Mouse (Mus musculus) hindbrain, embryonic 11.5 days (tissue): ENCODE results near the gene Kif1c. TPM values are rescaled to one million over a fixed set of nuclear protein-coding genes. Genes with fewer than 3 reads are reported as not detected.
A peak's percentile ranks its signal among the peaks of the same experiment; 100 is the strongest.

Experiments
- ATAC-seq: fragments of 200-750 bp; cut with Nextera tagmentation; 2 replicates; pipeline ENCODE4 v1.8.0; 2017; ENCODE audit warnings: mild to moderate bottlenecking, moderate TSS enrichment, moderate library complexity; ENCODE audit not compliant: low FRiP score
- DNase-seq: peaks from one replicate; pipeline ENCODE4 v3.0.0-alpha.2; 2015; ENCODE audit warnings: low spot score
- H3K27ac ChIP-seq: fragments of 300-500 bp; sonication (generic); 2 replicates; pipeline ENCODE4 v1.5.1; 2014; ENCODE audit warnings: mild to moderate bottlenecking, low read depth, low read length
- H3K27me3 ChIP-seq: fragments of 300-500 bp; sonication (generic); 2 replicates; pipeline ENCODE4 v1.6.1; 2014; ENCODE audit warnings: mild to moderate bottlenecking, low read length, moderate library complexity, mixed read lengths; ENCODE audit not compliant: control insufficient read depth, insufficient read depth
- H3K36me3 ChIP-seq: fragments of 300-500 bp; sonication (generic); 2 replicates; pipeline ENCODE4 v1.6.1; 2014; ENCODE audit warnings: mild to moderate bottlenecking, low read length, moderate library complexity, mixed read lengths; ENCODE audit not compliant: control insufficient read depth, insufficient read depth
- H3K4me1 ChIP-seq: fragments of 300-500 bp; sonication (generic); replicated peaks from 2 replicates; pipeline ENCODE4 v1.6.1; 2014; ENCODE audit warnings: low read length, mixed read lengths; ENCODE audit not compliant: control insufficient read depth, insufficient read depth
- H3K4me2 ChIP-seq: fragments of 300-500 bp; sonication (generic); replicated peaks from 2 replicates; pipeline ENCODE4 v1.6.1; 2014; ENCODE audit warnings: mild to moderate bottlenecking, low read depth, low read length
- H3K4me3 ChIP-seq: fragments of 300-500 bp; sonication (generic); 2 replicates; pipeline ENCODE4 v1.5.1; 2014; ENCODE audit warnings: low read depth, low read length
- H3K9ac ChIP-seq: fragments of 300-500 bp; sonication (generic); 2 replicates; pipeline ENCODE4 v1.6.1; 2014; ENCODE audit warnings: low read depth, low read length
- H3K9me3 ChIP-seq: fragments of 300-500 bp; sonication (generic); 2 replicates; pipeline ENCODE4 v1.6.1; 2016; ENCODE audit warnings: low read length; ENCODE audit not compliant: control insufficient read depth
- WGBS: fragments of 180-500 bp; shearing (Covaris S2); extraction: QIAGEN DNeasy Blood & Tissue Kit; methylation state at CpG from one replicate; pipeline ENCODE4 v1.1.7; 2014; 5-methylcytosine and 5-hydroxymethylcytosine counted together
- polyA plus RNA-seq: library from polyadenylated mRNA; unstranded; fragments of >200 nt; fragmentation: Nextera tagmentation; extraction: Ambion mirVana; gene quantifications from 2 replicates; pipeline ENCODE4 v1.2.1, GENCODE M21; 2014

Gene Kif1c
- polyA plus RNA-seq, 1 experiment from 2014 or later = 5.9 TPM

DNA sequence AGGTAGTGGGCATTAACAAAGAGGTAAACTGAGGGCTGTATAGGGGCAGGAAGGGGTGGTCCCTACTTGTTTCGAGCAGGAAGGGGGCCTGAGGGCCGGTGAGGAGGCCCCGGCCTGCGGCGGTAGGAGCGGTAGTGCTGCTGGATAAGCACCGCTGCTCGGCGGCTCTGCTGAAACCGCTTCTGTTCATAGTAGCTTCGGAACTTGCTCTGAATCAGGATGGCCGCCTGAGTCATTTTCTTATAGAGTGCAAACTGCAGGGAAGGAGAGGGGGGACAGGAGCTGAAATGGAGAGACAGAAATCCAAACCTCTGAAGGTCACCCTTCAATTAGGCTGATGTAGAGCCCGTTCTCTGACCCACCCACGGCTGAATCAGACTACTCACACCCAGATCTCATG is 29.9 kb upstream of the Kif1c start:
- Histone ChIP-seq H3K4me3 (peak overlapping the region; percentile 40), H3K9me3 (no peaks in the 10 kb centered on the region), H3K4me1 (peaks cover 5% of the 10 kb centered on the region; the same call in 1 of the 2 replicates), H3K27ac (peak overlapping the region; percentile 75), H3K27me3 (no peaks in the 10 kb centered on the region), H3K9ac (peak overlapping the region; percentile 55), H3K4me2 (peak overlapping the region; percentile 48), H3K36me3 (no peaks in the 10 kb centered on the region)
- 33% methylated on average over 14 of the region's 14 CpGs for WGBS
- no peak for DNase-seq
- ATAC-seq = no peak

- Histone ChIP-seq H3K4me2 (no peak overlapping the region), H3K9ac (no peak overlapping the region; the same call in 1 of the 2 replicates), H3K4me1 (peaks cover 5% of the 10 kb centered on the region; the same call in 1 of the 2 replicates), H3K27ac (no peak overlapping the region), H3K4me3 (no peak overlapping the region), H3K9me3 (no peaks in the 10 kb centered on the region), H3K27me3 (no peaks in the 10 kb centered on the region), H3K36me3 (no peaks in the 10 kb centered on the region)
- WGBS = 83% methylated on average over 16 of the region's 16 CpGs
- ATAC-seq = no peak
- DNase-seq = no peak
Measured at GRCm38 (mm10) chr11:70671333-70672047, 28.9 kb upstream of the Kif1c start.

DNA sequence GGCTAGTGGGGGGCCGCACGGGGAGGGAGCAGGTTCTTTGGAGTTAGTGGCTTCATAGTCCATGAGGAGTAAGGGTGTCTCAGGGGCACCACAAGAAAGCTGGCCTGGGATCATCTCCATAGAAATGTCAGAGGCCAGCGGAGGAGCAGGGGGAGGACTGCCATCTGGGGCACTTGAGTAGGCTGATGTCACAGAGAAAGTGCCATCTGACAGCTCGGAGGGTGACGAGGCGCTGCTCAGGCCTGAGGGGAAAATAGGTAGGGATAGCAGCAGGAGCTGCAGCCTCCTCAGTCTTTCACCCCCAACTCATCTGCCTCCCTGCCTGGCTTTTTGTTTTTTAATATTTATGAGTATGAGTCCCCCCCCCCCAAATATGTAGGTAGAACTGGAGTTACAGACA is 26.3 kb upstream of the Kif1c start:
- no peak overlapping the region for H3K4me3 ChIP-seq
- no peaks in the 10 kb centered on the region for H3K36me3 ChIP-seq
- no peaks in the 10 kb centered on the region for H3K27me3 ChIP-seq
- ATAC-seq = no peak
- H3K27ac ChIP-seq = no peak overlapping the region
- H3K9ac ChIP-seq = no peak overlapping the region
- no peaks in the 10 kb centered on the region for H3K9me3 ChIP-seq
- WGBS = 54% methylated on average over 6 of the region's 6 CpGs
- H3K4me2 ChIP-seq = no peak overlapping the region
- no peak for DNase-seq
- peaks cover 5% of the 10 kb centered on the region; the same call in 1 of the 2 replicates for H3K4me1 ChIP-seq

DNA sequence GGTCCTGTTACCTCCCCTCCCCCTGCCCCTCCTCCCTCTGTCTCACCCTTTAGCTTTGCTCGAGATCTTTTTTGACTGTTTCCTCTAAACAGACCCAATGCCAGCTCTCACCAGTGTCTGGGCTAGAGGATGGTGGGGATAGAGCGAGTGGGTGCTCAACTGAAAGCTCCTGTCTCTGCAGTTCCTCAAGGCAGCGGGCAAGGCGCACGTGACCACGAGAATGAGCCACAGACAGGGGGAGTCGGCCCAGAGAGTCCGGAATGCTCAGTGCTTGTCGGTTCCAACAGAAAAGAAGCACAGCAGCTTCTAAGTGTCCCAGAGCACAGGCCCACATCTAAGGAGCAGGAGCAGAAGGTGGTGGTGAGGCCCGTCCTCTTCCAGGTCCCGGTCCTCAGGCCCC is 25.8 kb upstream of the Kif1c start:
- DNase-seq = no peak
- H3K4me1 ChIP-seq = peaks cover 5% of the 10 kb centered on the region; the same call in 1 of the 2 replicates
- H3K9ac ChIP-seq = no peak overlapping the region
- H3K4me2 ChIP-seq = no peak overlapping the region
- no peaks in the 10 kb centered on the region for H3K27me3 ChIP-seq
- no peaks in the 10 kb centered on the region for H3K36me3 ChIP-seq
- H3K27ac ChIP-seq = no peak overlapping the region
- H3K9me3 ChIP-seq = no peaks in the 10 kb centered on the region
- no peak overlapping the region for H3K4me3 ChIP-seq
- 68% methylated on average over 11 of the region's 11 CpGs for WGBS
- ATAC-seq = no peak

- Histone ChIP-seq H3K9ac (no peak overlapping the region), H3K27me3 (no peaks in the 10 kb centered on the region), H3K4me2 (no peak overlapping the region), H3K36me3 (no peaks in the 10 kb centered on the region), H3K4me1 (peaks cover 5% of the 10 kb centered on the region; the same call in 1 of the 2 replicates), H3K9me3 (no peaks in the 10 kb centered on the region), H3K27ac (no peak overlapping the region), H3K4me3 (no peak overlapping the region)
- no peak for DNase-seq
- WGBS = 77% methylated on average over 9 of the region's 9 CpGs
- ATAC-seq = no peak
Measured at GRCm38 (mm10) chr11:70678092-70678491, 22.3 kb upstream of the Kif1c start.

DNA sequence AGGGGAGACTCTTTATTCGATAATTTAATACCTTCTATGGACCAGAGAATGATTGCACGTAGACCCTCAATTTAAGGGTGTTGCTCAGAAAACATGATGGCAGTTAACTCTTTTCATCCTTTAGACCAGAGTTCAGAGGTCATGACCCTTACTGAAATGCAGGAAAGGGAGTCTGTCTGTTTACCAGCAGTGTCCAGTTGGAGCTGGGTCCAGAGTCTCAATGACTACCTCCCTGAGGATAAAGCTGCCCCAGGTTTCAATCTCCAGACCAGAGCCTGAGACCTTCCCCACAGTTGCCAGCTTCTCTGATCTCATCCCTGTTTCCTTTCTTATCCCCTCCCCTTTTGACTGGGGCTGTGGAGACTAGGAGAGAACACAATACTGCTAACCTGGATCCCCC is 21.8 kb upstream of the Kif1c start:
- no peaks in the 10 kb centered on the region for H3K27me3 ChIP-seq
- ATAC-seq (no peak), DNase-seq (no peak)
- no peaks in the 10 kb centered on the region for H3K36me3 ChIP-seq
- no peaks in the 10 kb centered on the region for H3K9me3 ChIP-seq
- H3K4me3 ChIP-seq = no peak overlapping the region
- WGBS = 39% methylated on average over 2 of the region's 2 CpGs
- no peak overlapping the region for H3K9ac ChIP-seq
- peaks cover 5% of the 10 kb centered on the region; the same call in 1 of the 2 replicates for H3K4me1 ChIP-seq
- no peak overlapping the region for H3K27ac ChIP-seq
- H3K4me2 ChIP-seq = no peak overlapping the region

DNA sequence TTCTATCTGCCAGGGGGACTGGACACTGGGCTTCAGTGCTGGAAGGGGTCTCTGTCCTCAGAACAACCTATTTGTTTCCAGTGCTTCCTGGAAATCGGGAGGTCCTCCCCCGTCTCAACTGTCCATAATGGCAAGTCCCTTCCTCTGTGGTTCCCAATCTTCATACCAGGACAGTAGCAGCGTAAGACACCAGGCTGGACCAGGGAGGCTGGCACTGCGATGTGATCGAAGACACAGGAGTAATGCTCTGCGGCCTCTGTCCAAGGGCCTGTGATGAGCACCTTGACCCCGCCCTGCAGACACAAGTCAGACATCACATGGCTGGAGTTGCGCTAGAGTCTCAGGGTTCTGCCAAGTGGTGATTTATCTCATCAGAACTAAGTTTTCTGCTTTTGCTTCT is 21.0 kb upstream of the Kif1c start:
- Histone ChIP-seq H3K9me3 (no peaks in the 10 kb centered on the region), H3K36me3 (no peaks in the 10 kb centered on the region), H3K9ac (no peak overlapping the region), H3K27ac (no peak overlapping the region), H3K4me2 (no peak overlapping the region), H3K4me3 (no peak overlapping the region), H3K27me3 (no peaks in the 10 kb centered on the region), H3K4me1 (peaks cover 4% of the 10 kb centered on the region; the same call in 1 of the 2 replicates)
- WGBS = 96% methylated on average over 8 of the region's 8 CpGs
- DNase-seq (no peak), ATAC-seq (no peak)

GRCm38 (mm10) chr11:70679894-70680293 is 20.5 kb upstream of the Kif1c start:
- DNase-seq (no peak), ATAC-seq (no peak)
- WGBS = 91% methylated on average over 8 of the region's 8 CpGs
- Histone ChIP-seq H3K4me3 (no peak overlapping the region), H3K27me3 (no peaks in the 10 kb centered on the region), H3K27ac (no peak overlapping the region), H3K4me2 (no peak overlapping the region), H3K36me3 (no peaks in the 10 kb centered on the region), H3K9me3 (no peaks in the 10 kb centered on the region), H3K4me1 (peaks cover 3% of the 10 kb centered on the region; the same call in 1 of the 2 replicates), H3K9ac (no peak overlapping the region)

GRCm38 (mm10) chr11:70681170-70681569 is 19.2 kb upstream of the Kif1c start:
- H3K4me2 ChIP-seq = no peak overlapping the region
- DNase-seq = no peak
- no peaks in the 10 kb centered on the region for H3K9me3 ChIP-seq
- no peak overlapping the region for H3K27ac ChIP-seq
- WGBS = 67% methylated on average over 12 of the region's 12 CpGs
- ATAC-seq = no peak; the same call in 1 of the 2 replicates
- H3K27me3 ChIP-seq = no peaks in the 10 kb centered on the region
- no peaks in the 10 kb centered on the region for H3K36me3 ChIP-seq
- H3K4me1 ChIP-seq = peaks cover 3% of the 10 kb centered on the region; the same call in 1 of the 2 replicates
- no peak overlapping the region for H3K4me3 ChIP-seq
- H3K9ac ChIP-seq = no peak overlapping the region
